Mouse (Mus musculus) forebrain, embryonic 11.5 days (tissue): ENCODE data around the gene Fcor. TPM values are rescaled to one million over a fixed set of nuclear protein-coding genes. Genes with fewer than 3 reads are reported as not detected.
A peak's percentile ranks its signal among the peaks of the same experiment; 100 is the strongest.

Experiments used
- ATAC-seq: fragments of 200-750 bp; cut with Nextera tagmentation; replicated peaks from 2 replicates; pipeline ENCODE4 v1.8.0; 2017; ENCODE audit warnings: moderate TSS enrichment; ENCODE audit not compliant: low FRiP score
- DNase-seq: peaks from one replicate; pipeline ENCODE4 v3.0.0-alpha.2; 2017; ENCODE audit warnings: low spot score
- H3K27ac ChIP-seq: fragments of 300-500 bp; sonication (generic); 2 replicates; pipeline ENCODE4 v1.5.1; 2014; ENCODE audit warnings: low read depth, low read length
- H3K27me3 ChIP-seq: fragments of 300-500 bp; sonication (generic); 2 replicates; pipeline ENCODE4 v1.6.1; 2014; ENCODE audit warnings: mild to moderate bottlenecking, low read length, mixed read lengths; ENCODE audit not compliant: control insufficient read depth, insufficient read depth
- H3K36me3 ChIP-seq: fragments of 300-500 bp; sonication (generic); 2 replicates; pipeline ENCODE4 v1.6.1; 2014; ENCODE audit warnings: mild to moderate bottlenecking, low read length, moderate library complexity, mixed read lengths; ENCODE audit not compliant: control insufficient read depth, insufficient read depth
- H3K4me1 ChIP-seq: fragments of 300-500 bp; sonication (generic); replicated peaks from 2 replicates; pipeline ENCODE4 v1.6.1; 2014; ENCODE audit warnings: low read length, mixed read lengths; ENCODE audit not compliant: control insufficient read depth, insufficient read depth
- H3K4me2 ChIP-seq: fragments of 300-500 bp; sonication (generic); 2 replicates; pipeline ENCODE4 v1.6.1; 2014; ENCODE audit warnings: low read depth, mild to moderate bottlenecking, low read length, moderate library complexity, mixed read lengths; ENCODE audit not compliant: severe bottlenecking
- H3K4me3 ChIP-seq: fragments of 300-500 bp; sonication (generic); 2 replicates; pipeline ENCODE4 v1.5.1; 2014; ENCODE audit warnings: low read depth, low read length
- H3K9ac ChIP-seq: fragments of 300-500 bp; sonication (generic); 2 replicates; pipeline ENCODE4 v1.6.1; 2014; ENCODE audit warnings: low read length
- H3K9me3 ChIP-seq: fragments of 300-500 bp; sonication (generic); 2 replicates; pipeline ENCODE4 v1.6.1; 2016; ENCODE audit warnings: low read length, mixed read lengths; ENCODE audit not compliant: control insufficient read depth
- WGBS: fragments of 180-500 bp; shearing (Covaris S2); extraction: QIAGEN DNeasy Blood & Tissue Kit; methylation state at CpG from one replicate; pipeline ENCODE4 v1.1.7; 2014; 5-methylcytosine and 5-hydroxymethylcytosine counted together
- polyA plus RNA-seq: library from polyadenylated mRNA; unstranded; fragments of >200 nt; fragmentation: Nextera tagmentation; extraction: Ambion mirVana; gene quantifications from 2 replicates; pipeline ENCODE4 v1.2.1, GENCODE M21; 2014

Gene Fcor
- polyA plus RNA-seq, 1 experiment from 2014 or later, result 12.1 TPM

GRCm38 (mm10) chr8:3660889-3661288 is 11.3 kb downstream of the Fcor start:
- Histone ChIP-seq H3K9me3 (no peaks in the 10 kb centered on the region), H3K4me1 (no peaks in the 10 kb centered on the region; the same call in 1 of the 2 replicates), H3K27ac (no peak overlapping the region), H3K36me3 (no peaks in the 10 kb centered on the region), H3K9ac (no peak overlapping the region), H3K27me3 (no peaks in the 10 kb centered on the region), H3K4me2 (no peak overlapping the region), H3K4me3 (no peak overlapping the region)
- DNase-seq, result no peak
- no peak for ATAC-seq
- 81% methylated on average over 8 of the region's 8 CpGs for WGBS

GRCm38 (mm10) chr8:3656725-3657381 is 15.3 kb downstream of the Fcor start:
- no peaks in the 10 kb centered on the region for H3K36me3 ChIP-seq
- H3K9ac ChIP-seq, result no peak overlapping the region
- H3K4me1 ChIP-seq, result no peaks in the 10 kb centered on the region; the same call in 1 of the 2 replicates
- no peaks in the 10 kb centered on the region for H3K27me3 ChIP-seq
- H3K9me3 ChIP-seq, result no peaks in the 10 kb centered on the region
- ATAC-seq, result peak; percentile 71; the same call in 1 of the 2 replicates
- WGBS, result 21% methylated on average over 7 of the region's 7 CpGs
- no peak overlapping the region for H3K4me3 ChIP-seq
- H3K27ac ChIP-seq, result no peak overlapping the region
- no peak for DNase-seq
- peak overlapping the region; percentile 24; the same call in 1 of the 2 replicates for H3K4me2 ChIP-seq

GRCm38 (mm10) chr8:3655526-3655925 is 16.6 kb downstream of the Fcor start, which contains the start of gene Retn:
Gene Retn (plus strand): TSS chr8:3655770.
- no peak within 1 kb of the TSS for H3K4me3 ChIP-seq
- no peaks in the 10 kb centered on the region for H3K27me3 ChIP-seq
- H3K9me3 ChIP-seq, result no peaks in the 10 kb centered on the region
- no peaks in the 10 kb centered on the region; the same call in 1 of the 2 replicates for H3K4me1 ChIP-seq
- DNase-seq, result no peak
- no peak within 1 kb of the TSS for H3K9ac ChIP-seq
- H3K36me3 ChIP-seq, result no peaks in the 10 kb centered on the region
- H3K27ac ChIP-seq, result no peak within 1 kb of the TSS
- ATAC-seq, result no peak
- H3K4me2 ChIP-seq, result no peak within 1 kb of the TSS
- 77% methylated on average over 3 of the region's 3 CpGs for WGBS

- no peak for ATAC-seq
- Histone ChIP-seq H3K4me1 (no peaks in the 10 kb centered on the region; the same call in 1 of the 2 replicates), H3K9me3 (no peaks in the 10 kb centered on the region), H3K36me3 (no peaks in the 10 kb centered on the region), H3K27ac (no peak overlapping the region), H3K4me3 (no peak overlapping the region), H3K4me2 (no peak overlapping the region), H3K9ac (no peak overlapping the region), H3K27me3 (no peaks in the 10 kb centered on the region)
- DNase-seq, result no peak
- 79% methylated on average over 11 of the region's 11 CpGs for WGBS
Observed at GRCm38 (mm10) chr8:3654726-3655508, 17.2 kb downstream of the Fcor start.

GRCm38 (mm10) chr8:3652845-3653244 is 19.3 kb downstream of the Fcor start:
- no peak overlapping the region for H3K9ac ChIP-seq
- no peaks in the 10 kb centered on the region for H3K9me3 ChIP-seq
- DNase-seq (no peak), ATAC-seq (no peak)
- H3K4me2 ChIP-seq, result no peak overlapping the region
- H3K4me1 ChIP-seq, result no peaks in the 10 kb centered on the region; the same call in 1 of the 2 replicates
- WGBS, result 66% methylated on average over 3 of the region's 3 CpGs
- no peaks in the 10 kb centered on the region for H3K36me3 ChIP-seq
- H3K27me3 ChIP-seq, result no peaks in the 10 kb centered on the region
- H3K4me3 ChIP-seq, result no peak overlapping the region
- no peak overlapping the region for H3K27ac ChIP-seq

GRCm38 (mm10) chr8:3648990-3649389 is 23.2 kb downstream of the Fcor start:
- Histone ChIP-seq H3K27me3 (no peaks in the 10 kb centered on the region), H3K4me1 (no peaks in the 10 kb centered on the region), H3K27ac (no peak overlapping the region), H3K4me2 (no peak overlapping the region), H3K9ac (no peak overlapping the region), H3K9me3 (no peaks in the 10 kb centered on the region), H3K36me3 (no peaks in the 10 kb centered on the region), H3K4me3 (no peak overlapping the region)
- no peak for DNase-seq
- ATAC-seq, result 0 out of 2 replicates have a peak, but pooled peaks have one; percentile 36
- WGBS, result 35% methylated on average over 1 of the region's 1 CpGs

GRCm38 (mm10) chr8:3648268-3648667 is 23.9 kb downstream of the Fcor start:
- no peaks in the 10 kb centered on the region for H3K4me1 ChIP-seq
- no peak overlapping the region for H3K9ac ChIP-seq
- no peak overlapping the region for H3K4me2 ChIP-seq
- 87% methylated on average over 1 of the region's 2 CpGs for WGBS
- no peaks in the 10 kb centered on the region for H3K27me3 ChIP-seq
- DNase-seq (no peak), ATAC-seq (no peak)
- no peaks in the 10 kb centered on the region for H3K36me3 ChIP-seq
- H3K27ac ChIP-seq, result no peak overlapping the region
- H3K9me3 ChIP-seq, result no peaks in the 10 kb centered on the region
- H3K4me3 ChIP-seq, result no peak overlapping the region

- Histone ChIP-seq H3K9ac (no peak overlapping the region), H3K4me2 (no peak overlapping the region), H3K4me1 (no peaks in the 10 kb centered on the region), H3K9me3 (no peaks in the 10 kb centered on the region), H3K27me3 (no peaks in the 10 kb centered on the region), H3K4me3 (no peak overlapping the region), H3K36me3 (no peaks in the 10 kb centered on the region), H3K27ac (no peak overlapping the region)
- no peak for ATAC-seq
- WGBS, result 76% methylated on average over 4 of the region's 4 CpGs
- DNase-seq, result no peak
Observed at GRCm38 (mm10) chr8:3647561-3647960, 24.6 kb downstream of the Fcor start.
